Mouse (Mus musculus) heart, postnatal 0 days (tissue): ENCODE measurements around the gene Foxp1.

ENCODE experiments used
- CTCF ChIP-seq: IDR thresholded peaks from 2 replicates; pipeline ENCODE4 v1.5.1; 2016; ENCODE audit warnings: antibody characterized with exemption, control low read depth, low read depth
- EP300 ChIP-seq: IDR thresholded peaks from 2 replicates; pipeline ENCODE4 v1.6.1; 2016; ENCODE audit warnings: antibody characterized with exemption, low read depth

DNA sequence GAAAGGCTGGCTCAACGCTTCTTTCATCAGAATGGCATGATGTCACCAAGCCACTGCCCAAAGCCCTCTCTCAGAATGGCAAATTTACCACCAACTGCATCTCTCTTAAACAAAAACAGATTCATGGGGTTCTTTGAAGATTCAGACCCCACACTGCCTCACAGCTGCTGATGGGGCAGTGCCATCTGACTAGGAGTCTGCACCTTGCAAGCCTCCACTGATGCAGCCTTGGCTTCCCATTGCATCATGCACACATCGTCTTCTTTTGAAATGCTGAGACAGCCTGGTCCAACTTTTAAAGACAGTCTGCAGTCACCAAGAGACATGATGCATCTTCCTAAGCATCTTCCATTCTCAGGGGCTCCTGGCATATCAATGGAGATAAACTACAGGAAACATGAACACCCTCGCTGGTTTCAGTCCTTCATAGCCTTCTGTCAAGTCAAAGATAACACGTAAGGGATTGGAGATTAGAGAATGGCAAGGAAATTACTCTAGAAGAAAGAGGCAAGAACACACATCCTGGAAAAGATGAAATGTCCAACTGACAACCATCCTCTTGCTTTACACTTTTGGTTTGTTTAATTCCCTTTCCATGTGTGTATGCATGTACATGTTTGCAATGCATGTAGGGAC lies 154.3 kb downstream of the Foxp1 start:
- TF ChIP-seq CTCF (no peak), EP300 (no peak)
